Mouse (Mus musculus) spleen, adult 2 months (tissue): ENCODE data around the gene Wdhd1. TPM values are rescaled to one million over a fixed set of nuclear protein-coding genes. Genes with fewer than 3 reads are reported as not detected.

Experiments
- DNase-seq, 2 experiments: peaks; one replicate each; pipeline versions ENCODE4 v3.0.0 to v3.0.0-alpha.2; 2012 to 2021; ENCODE audit warnings: low spot score in 2 of 2, low read depth in 1 of 2
- H3K27ac ChIP-seq: fragments of 200-500 bp; 2 replicates; pipeline ENCODE4 v1.5.1; 2012; ENCODE audit warnings: low read length, inconsistent platforms; ENCODE audit not compliant: insufficient read depth
- H3K27me3 ChIP-seq: fragments of 200-500 bp; 2 replicates; pipeline ENCODE4 v1.6.1; 2012; ENCODE audit warnings: mild to moderate bottlenecking, moderate library complexity, low read length, inconsistent platforms; ENCODE audit not compliant: control insufficient read depth, insufficient read depth
- H3K36me3 ChIP-seq: fragments of 200-500 bp; 2 replicates; pipeline ENCODE4 v1.6.1; 2012; ENCODE audit warnings: mild to moderate bottlenecking, low read length, inconsistent platforms; ENCODE audit not compliant: control insufficient read depth, insufficient read depth
- H3K4me1 ChIP-seq: fragments of 200-500 bp; 2 replicates; pipeline ENCODE4 v1.6.1; 2011; ENCODE audit warnings: inconsistent platforms; ENCODE audit not compliant: control insufficient read depth, insufficient read depth, insufficient read length
- H3K4me3 ChIP-seq: fragments of 200-500 bp; 2 replicates; pipeline ENCODE4 v1.5.1; 2011; ENCODE audit warnings: mild to moderate bottlenecking, inconsistent platforms; ENCODE audit not compliant: insufficient read depth, insufficient read length; ENCODE audit errors: extremely low read depth
- CTCF ChIP-seq: fragments of 200-500 bp; IDR thresholded peaks from 2 replicates; pipeline ENCODE4 v1.5.1; 2011; ENCODE audit warnings: mild to moderate bottlenecking, inconsistent platforms; ENCODE audit not compliant: insufficient read depth, insufficient read length, insufficient replicate concordance; ENCODE audit errors: extremely low read depth
- POLR2A ChIP-seq: fragments of 200-500 bp; IDR thresholded peaks from 2 replicates; pipeline ENCODE4 v1.6.1; 2011; ENCODE audit warnings: low read depth, low read length, inconsistent platforms
- WGBS: fragments of 180-500 bp; shearing (Covaris S2); methylation state at CpG from one replicate; pipeline ENCODE4 v1.1.7; 2018; 5-methylcytosine and 5-hydroxymethylcytosine counted together
- polyA plus RNA-seq: library from polyadenylated mRNA; depleted of rRNA; stranded (reverse); fragments of >200 nt; gene quantifications from 2 replicates; pipeline ENCODE4 v1.2.3, GENCODE M21; 2012; rRNA removed

The Wdhd1 gene
- polyA plus RNA-seq, 1 experiment = 2.7 TPM

- H3K27ac ChIP-seq = no peak overlapping the region
- H3K36me3 ChIP-seq = no peaks in the 10 kb centered on the region
- 89% methylated on average over 8 of the region's 8 CpGs for WGBS
- H3K4me3 ChIP-seq = no peak overlapping the region
- no peaks in the 10 kb centered on the region for H3K27me3 ChIP-seq
- TF ChIP-seq POLR2A (no peak), CTCF (no peak)
- no peaks in the 10 kb centered on the region for H3K4me1 ChIP-seq
- DNase-seq = no peak
Observed at GRCm38 (mm10) chr14:47196711-47197110, 79.9 kb downstream of the Wdhd1 start.

- Histone ChIP-seq H3K27ac (no peak overlapping the region), H3K4me3 (no peak overlapping the region), H3K27me3 (no peaks in the 10 kb centered on the region), H3K4me1 (no peaks in the 10 kb centered on the region), H3K36me3 (no peaks in the 10 kb centered on the region)
- no peak for TF ChIP-seq POLR2A
- TF ChIP-seq CTCF = 0 out of 2 replicates have a peak, but pooled peaks have one; percentile 2
- 34% methylated on average over 4 of the region's 4 CpGs for WGBS
- peak; percentile 27 to 38 for DNase-seq
Observed at GRCm38 (mm10) chr14:47194096-47194495, 82.6 kb downstream of the Wdhd1 start.

GRCm38 (mm10) chr14:47193506-47193905, 83.2 kb downstream of the Wdhd1 start:
- no peaks in the 10 kb centered on the region for H3K4me1 ChIP-seq
- WGBS = 73% methylated on average over 6 of the region's 6 CpGs
- TF ChIP-seq POLR2A = no peak
- no peak for TF ChIP-seq CTCF
- H3K27ac ChIP-seq = no peak overlapping the region
- no peak overlapping the region for H3K4me3 ChIP-seq
- H3K36me3 ChIP-seq = no peaks in the 10 kb centered on the region
- no peaks in the 10 kb centered on the region for H3K27me3 ChIP-seq
- DNase-seq = no peak

- no peak overlapping the region for H3K27ac ChIP-seq
- H3K36me3 ChIP-seq = no peaks in the 10 kb centered on the region
- H3K27me3 ChIP-seq = no peaks in the 10 kb centered on the region
- H3K4me3 ChIP-seq = no peak overlapping the region
- H3K4me1 ChIP-seq = peaks cover 7% of the 10 kb centered on the region; the same call in 1 of the 2 replicates
- WGBS = 71% methylated on average over 5 of the region's 5 CpGs
- no peak for TF ChIP-seq CTCF
- TF ChIP-seq POLR2A = no peak
- DNase-seq = no peak
Observed at GRCm38 (mm10) chr14:47191861-47192260, 84.8 kb downstream of the Wdhd1 start.

Other genes starting within 250 kb of the Wdhd1 start
- gene Gch1, start 87.4 kb downstream of the Wdhd1 start, polyA plus RNA-seq = 14.8 and 16.1 TPM in 2 replicates
- gene Socs4, start 74 bp upstream of the Wdhd1 start, polyA plus RNA-seq = 2.4 and 2.7 TPM in 2 replicates
- 38.1 and 40.4 TPM in 2 replicates for gene Mapk1ip1l, start 21.4 kb upstream of the Wdhd1 start, polyA plus RNA-seq
- 97.5 and 134 TPM in 2 replicates for gene Lgals3, start 90.9 kb upstream of the Wdhd1 start, polyA plus RNA-seq
- 2.4 and 3.2 TPM in 2 replicates for gene Dlgap5, start 141.6 kb upstream of the Wdhd1 start, polyA plus RNA-seq
- gene Fbxo34, start 173.6 kb upstream of the Wdhd1 start, polyA plus RNA-seq = 9.2 and 11.3 TPM in 2 replicates